Mouse (Mus musculus) granulocyte monocyte progenitor cell, adult 5-6 weeks (primary cell): ENCODE data around the gene Xrcc1. TPM values are rescaled to one million over a fixed set of nuclear protein-coding genes. Genes with fewer than 3 reads are reported as not detected.
"Not testable (repeated sequence)": the region's sequence is repeated elsewhere in the genome, so short reads cannot be mapped to it uniquely, and the experiment has no call there.

Source experiments
- ATAC-seq: replicated peaks from 2 replicates; pipeline ENCODE4 v1.8.0; 2016; ENCODE audit warnings: mild to moderate bottlenecking, moderate TSS enrichment, inconsistent platforms; ENCODE audit not compliant: poor library complexity, severe bottlenecking
- total RNA-seq, 2 experiments: library from RNA; stranded (forward) in 1 of 2; stranded (reverse) in 1 of 2; fragments of 200-712, 200-1000 nt in 1 of 2; fragments of >200 nt in 1 of 2; fragmentation: Nextera tagmentation in 1 of 2; gene quantifications; 2 replicates each; pipeline ENCODE4 v1.2.3; 2014 to 2017

Gene Xrcc1
- total RNA-seq, 2 experiments from 2014 or later = 40.9 to 80.6 TPM

- peak; percentile 75 for ATAC-seq
Observed at GRCm38 (mm10) chr7:24595464-24595863, 49.4 kb downstream of the Xrcc1 start.

GRCm38 (mm10) chr7:24598121-24598520 lies 52.0 kb downstream of the Xrcc1 start:
- no peak for ATAC-seq

- no peak for ATAC-seq
Observed at GRCm38 (mm10) chr7:24599211-24600067, 53.4 kb downstream of the Xrcc1 start.

GRCm38 (mm10) chr7:24600941-24601597 lies 55.0 kb downstream of the Xrcc1 start:
- peak; percentile 97 for ATAC-seq

GRCm38 (mm10) chr7:24605561-24605960 lies 59.5 kb downstream of the Xrcc1 start:
- no peak for ATAC-seq

- no peak for ATAC-seq
Observed at GRCm38 (mm10) chr7:24606046-24606445, 60.0 kb downstream of the Xrcc1 start.

- peak; percentile 72 for ATAC-seq
Observed at GRCm38 (mm10) chr7:24608017-24608416, 61.9 kb downstream of the Xrcc1 start.

- ATAC-seq = peak; percentile 28
Observed at GRCm38 (mm10) chr7:24608561-24608960, 62.5 kb downstream of the Xrcc1 start.

DNA sequence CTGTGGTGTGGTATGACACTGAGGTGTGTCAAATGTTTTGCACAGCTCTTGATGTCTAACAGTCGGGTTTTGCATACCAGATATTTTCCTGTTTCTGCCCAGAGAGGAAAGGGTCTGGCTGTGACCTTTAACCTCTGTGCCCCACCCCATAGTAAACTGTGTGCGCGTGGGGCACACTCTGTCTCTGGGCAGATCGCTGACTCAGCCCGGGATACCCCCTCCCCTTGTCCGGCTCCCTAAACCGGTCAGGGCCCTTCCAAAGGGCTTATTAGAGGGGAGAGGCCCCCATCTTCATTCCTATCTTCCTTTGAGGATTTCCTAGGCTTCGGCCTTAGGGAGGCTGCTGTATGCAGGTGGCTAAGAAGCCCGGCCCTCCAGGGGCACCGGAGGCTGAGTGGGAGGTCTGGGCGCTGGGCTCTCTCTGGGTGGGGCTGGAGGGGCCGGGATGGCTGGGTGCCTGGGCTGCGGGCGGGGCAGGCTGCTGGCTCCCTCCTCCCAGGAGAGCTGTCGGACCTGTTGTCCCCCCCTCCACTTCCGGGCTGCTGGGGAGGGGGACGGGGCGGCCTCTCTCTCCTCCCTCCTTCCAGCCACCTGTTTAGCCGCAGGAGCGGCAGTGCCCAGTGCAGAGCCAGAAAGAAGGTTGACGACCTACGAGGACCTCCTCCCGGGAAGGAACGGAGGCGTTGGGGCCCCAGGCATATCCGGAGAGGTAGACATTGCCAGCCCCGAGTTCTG lies 64.2 kb downstream of the Xrcc1 start, which contains the start of gene Phldb3:
Gene Phldb3, plus strand, starts transcription at position 620 of the 735 bp plus-strand sequence.
- peak; percentile 25 for ATAC-seq

GRCm38 (mm10) chr7:24610879-24611494 lies 64.9 kb downstream of the Xrcc1 start:
- peak; percentile 73 for ATAC-seq

DNA sequence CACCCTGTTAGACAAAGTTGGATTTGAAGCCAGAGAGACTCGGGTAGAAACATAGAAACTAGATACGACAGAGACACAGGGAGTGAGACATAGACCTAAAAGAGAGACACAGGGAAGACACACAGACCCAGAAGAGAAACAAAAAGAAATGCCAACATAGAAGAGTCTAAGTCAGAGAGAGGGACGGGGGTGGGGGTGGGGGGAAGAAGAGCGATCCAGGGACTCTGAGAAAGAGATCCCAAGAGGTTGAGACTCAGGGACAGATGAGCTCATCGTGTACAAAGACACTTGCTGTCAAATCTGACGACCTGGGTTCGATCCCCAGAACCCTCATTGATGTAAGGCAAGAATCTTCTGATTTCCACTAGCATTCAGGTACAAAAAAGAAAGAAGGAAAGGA lies 65.6 kb downstream of the Xrcc1 start:
- no peak for ATAC-seq

GRCm38 (mm10) chr7:24612308-24612910 lies 66.3 kb downstream of the Xrcc1 start:
- ATAC-seq = 0 out of 2 replicates have a peak, but pooled peaks have one; percentile 4

- ATAC-seq = no peak
Observed at GRCm38 (mm10) chr7:24614816-24615215, 68.7 kb downstream of the Xrcc1 start.

- ATAC-seq = peak; percentile 82
Observed at GRCm38 (mm10) chr7:24617763-24618162, 71.7 kb downstream of the Xrcc1 start.

GRCm38 (mm10) chr7:24618374-24618773 lies 72.3 kb downstream of the Xrcc1 start:
- not testable (repeated sequence) for ATAC-seq

- ATAC-seq = no peak
Observed at GRCm38 (mm10) chr7:24619671-24620397, 73.7 kb downstream of the Xrcc1 start.

- ATAC-seq = no peak
Observed at GRCm38 (mm10) chr7:24621193-24621592, 75.1 kb downstream of the Xrcc1 start.

GRCm38 (mm10) chr7:24622967-24623366 lies 76.9 kb downstream of the Xrcc1 start:
- ATAC-seq = no peak
